Mouse (Mus musculus) embryonic facial prominence, embryonic 11.5 days (tissue): ENCODE measurements at regions not wholly inside any gene's neighbourhood (a gene's known extent, or its start where the extent isn't known, plus 50 kb on each side); places are given as distances from the start of the nearest gene placed in this dataset.

Experiments
- ATAC-seq: fragments of 200-750 bp; cut with Nextera tagmentation; replicated peaks from 2 replicates; pipeline ENCODE4 v1.8.0; 2017; ENCODE audit warnings: low read depth; ENCODE audit not compliant: insufficient number of reproducible peaks, low FRiP score, low TSS enrichment
- DNase-seq: peaks from one replicate; pipeline ENCODE4 v3.0.0-alpha.2; 2015; ENCODE audit warnings: low spot score
- H3K27ac ChIP-seq: fragments of 300-500 bp; sonication (generic); replicated peaks from 2 replicates; pipeline ENCODE4 v1.5.1; 2014; ENCODE audit warnings: mild to moderate bottlenecking, low read depth, low read length, control low read depth
- H3K27me3 ChIP-seq: fragments of 300-500 bp; sonication (generic); 2 replicates; pipeline ENCODE4 v1.6.1; 2014; ENCODE audit warnings: mild to moderate bottlenecking, low read length, moderate library complexity, mixed read lengths; ENCODE audit not compliant: control insufficient read depth, insufficient read depth
- H3K36me3 ChIP-seq: fragments of 300-500 bp; sonication (generic); replicated peaks from 2 replicates; pipeline ENCODE4 v1.6.1; 2014; ENCODE audit warnings: low read depth, mild to moderate bottlenecking, low read length, moderate library complexity, mixed read lengths; ENCODE audit not compliant: control insufficient read depth, insufficient read depth
- H3K4me1 ChIP-seq: fragments of 300-500 bp; sonication (generic); 2 replicates; pipeline ENCODE4 v1.6.1; 2014; ENCODE audit warnings: low read length, mixed read lengths; ENCODE audit not compliant: control insufficient read depth, insufficient read depth
- H3K4me2 ChIP-seq: fragments of 300-500 bp; sonication (generic); 2 replicates; pipeline ENCODE4 v1.6.1; 2014; ENCODE audit warnings: low read depth, mild to moderate bottlenecking, control low read depth, low read length, moderate library complexity
- H3K4me3 ChIP-seq: fragments of 300-500 bp; sonication (generic); 2 replicates; pipeline ENCODE4 v1.5.1; 2014; ENCODE audit warnings: low read depth, low read length, control low read depth
- H3K9ac ChIP-seq: fragments of 300-500 bp; sonication (generic); replicated peaks from 2 replicates; pipeline ENCODE4 v1.6.1; 2014; ENCODE audit warnings: mild to moderate bottlenecking, control low read depth, low read length
- H3K9me3 ChIP-seq: fragments of 300-500 bp; sonication (generic); replicated peaks from 2 replicates; pipeline ENCODE4 v1.6.1; 2016; ENCODE audit warnings: mild to moderate bottlenecking, low read length, inconsistent platforms, mixed read lengths; ENCODE audit not compliant: control insufficient read depth
- WGBS: fragments of 180-500 bp; shearing (Covaris S2); extraction: QIAGEN DNeasy Blood & Tissue Kit; methylation state at CpG from one replicate; pipeline ENCODE4 v1.1.7; 2014; 5-methylcytosine and 5-hydroxymethylcytosine counted together

- H3K9me3 ChIP-seq, result no peaks in the 10 kb centered on the region
- no peaks in the 10 kb centered on the region for H3K36me3 ChIP-seq
- WGBS, result 84% methylated on average over 2 of the region's 2 CpGs
- no peak overlapping the region for H3K27ac ChIP-seq
- H3K4me1 ChIP-seq, result no peaks in the 10 kb centered on the region
- no peak overlapping the region for H3K9ac ChIP-seq
- H3K4me2 ChIP-seq, result no peak overlapping the region
- no peak for ATAC-seq
- no peaks in the 10 kb centered on the region for H3K27me3 ChIP-seq
- H3K4me3 ChIP-seq, result no peak overlapping the region
- DNase-seq, result no peak
Observed at GRCm38 (mm10) chr17:79154138-79154537, 102.4 kb downstream of the Qpct start.

GRCm38 (mm10) chr17:79152823-79153222 lies 101.1 kb downstream of the Qpct start:
- Histone ChIP-seq H3K4me2 (no peak overlapping the region), H3K27me3 (no peaks in the 10 kb centered on the region), H3K4me1 (no peaks in the 10 kb centered on the region), H3K27ac (no peak overlapping the region), H3K4me3 (no peak overlapping the region), H3K9me3 (no peaks in the 10 kb centered on the region), H3K36me3 (no peaks in the 10 kb centered on the region), H3K9ac (no peak overlapping the region)
- DNase-seq, result no peak
- 94% methylated on average over 3 of the region's 3 CpGs for WGBS
- no peak for ATAC-seq

DNA sequence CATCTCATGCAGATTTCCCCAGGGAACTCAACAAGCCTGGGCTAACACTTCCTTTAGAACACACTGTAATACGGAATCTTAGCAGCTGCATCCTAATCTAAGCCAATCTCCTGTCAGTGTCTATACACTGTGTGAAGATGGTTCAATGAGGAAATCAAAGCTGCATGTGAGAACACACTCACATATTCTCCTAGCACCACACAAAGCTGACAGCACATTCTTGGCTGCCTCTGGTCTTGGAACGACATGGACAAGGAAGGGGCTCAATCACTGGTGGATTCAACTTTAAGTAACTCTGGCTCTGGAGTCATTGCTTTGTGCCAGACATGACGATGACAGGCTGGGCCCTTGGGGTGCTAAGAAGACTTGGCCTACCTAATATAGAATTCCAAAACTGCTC lies 96.2 kb downstream of the Qpct start:
- ATAC-seq (no peak), DNase-seq (no peak)
- WGBS, result 87% methylated on average over 3 of the region's 3 CpGs
- Histone ChIP-seq H3K4me3 (no peak overlapping the region), H3K4me1 (no peaks in the 10 kb centered on the region), H3K36me3 (no peaks in the 10 kb centered on the region), H3K27me3 (no peaks in the 10 kb centered on the region), H3K27ac (no peak overlapping the region), H3K9ac (no peak overlapping the region), H3K4me2 (no peak overlapping the region), H3K9me3 (no peaks in the 10 kb centered on the region)

- H3K4me2 ChIP-seq, result no peak overlapping the region
- H3K27ac ChIP-seq, result no peak overlapping the region
- DNase-seq, result no peak
- no peak for ATAC-seq
- H3K4me1 ChIP-seq, result no peaks in the 10 kb centered on the region
- H3K4me3 ChIP-seq, result no peak overlapping the region
- H3K9me3 ChIP-seq, result no peaks in the 10 kb centered on the region
- H3K27me3 ChIP-seq, result no peaks in the 10 kb centered on the region
- H3K36me3 ChIP-seq, result no peaks in the 10 kb centered on the region
- no peak overlapping the region for H3K9ac ChIP-seq
- WGBS, result 39% methylated on average over 2 of the region's 2 CpGs
Observed at GRCm38 (mm10) chr17:79144913-79145625, 93.4 kb downstream of the Qpct start.

GRCm38 (mm10) chr17:79143031-79143430 lies 91.3 kb downstream of the Qpct start:
- H3K9me3 ChIP-seq, result no peaks in the 10 kb centered on the region
- no peak overlapping the region for H3K4me2 ChIP-seq
- no peak for ATAC-seq
- H3K4me1 ChIP-seq, result no peaks in the 10 kb centered on the region
- H3K36me3 ChIP-seq, result no peaks in the 10 kb centered on the region
- no peak overlapping the region for H3K4me3 ChIP-seq
- DNase-seq, result no peak
- no peak overlapping the region for H3K9ac ChIP-seq
- H3K27ac ChIP-seq, result no peak overlapping the region
- 35% methylated on average over 1 of the region's 1 CpGs for WGBS
- no peaks in the 10 kb centered on the region for H3K27me3 ChIP-seq
